Mouse (Mus musculus) cerebellum, postnatal 25 days (tissue): ENCODE data around the gene Mblac1.

Experiments used
- DNase-seq, 2 experiments: peaks; one replicate each; pipeline ENCODE4 v3.0.0; 2021; ENCODE audit warnings: mixed read lengths in 2 of 2

Mblac1 gene

GRCm38 (mm10) chr5:138193771-138194727, at the start of gene Mblac1:
Gene Mblac1 (plus strand): TSS chr5:138194314.
- DNase-seq = peak; percentile 90 to 92

- no peak for DNase-seq
These were observed 39.7 kb upstream of the Mblac1 start for GRCm38 (mm10) chr5:138154390-138154789.

- peak; percentile 85 to 91 for DNase-seq
These were observed 38.6 kb upstream of the Mblac1 start, which contains the start of gene Zfp113 for GRCm38 (mm10) chr5:138155443-138155976. Gene Zfp113 (minus strand): TSS chr5:138155744.

GRCm38 (mm10) chr5:138160224-138160762, 33.8 kb upstream of the Mblac1 start:
- DNase-seq = no peak

DNA sequence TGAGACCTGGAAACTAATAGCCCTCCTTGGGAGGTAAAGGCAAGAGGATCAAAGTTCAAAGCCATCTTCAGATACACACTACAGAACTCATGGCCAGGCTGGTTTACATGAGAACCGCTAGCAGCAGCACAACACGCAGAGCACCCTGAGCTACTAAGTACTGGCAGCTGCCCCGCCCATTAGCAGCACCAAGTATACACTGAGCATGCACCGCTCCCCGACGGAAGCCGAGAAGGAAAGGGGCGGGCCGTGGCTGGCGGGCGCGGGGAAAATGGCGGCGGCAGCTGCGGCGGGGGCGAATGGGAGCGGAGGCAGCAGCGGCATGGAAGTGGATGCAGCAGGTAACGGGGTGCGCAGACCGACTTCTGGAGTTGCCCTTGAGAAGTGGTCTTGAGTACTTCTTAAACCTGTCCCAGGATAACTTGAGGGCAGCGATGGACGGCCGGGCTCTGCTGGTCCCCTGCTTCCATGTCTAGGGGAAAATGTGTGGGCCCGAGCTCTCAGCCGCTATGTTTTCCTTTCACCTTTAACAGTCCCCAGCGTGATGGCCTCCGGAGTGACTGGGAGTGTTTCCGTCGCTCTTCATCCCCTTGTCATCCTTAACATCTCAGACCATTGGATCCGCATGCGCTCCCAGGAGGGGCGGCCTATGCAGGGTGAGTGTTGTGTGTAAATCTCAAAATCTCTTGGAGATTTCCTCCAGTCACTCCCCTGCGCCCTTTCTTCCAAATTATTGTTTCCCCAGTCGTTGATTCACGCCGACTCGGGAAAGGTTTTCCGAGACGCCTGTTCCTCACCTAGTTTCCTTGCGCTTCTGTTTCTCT, 33.1 kb upstream of the Mblac1 start, which contains the start of gene Cops6:
TSS of gene Cops6 (plus strand) at position 230 of the 824 bp plus-strand sequence.
- DNase-seq = peak; percentile 97 to 98

DNA sequence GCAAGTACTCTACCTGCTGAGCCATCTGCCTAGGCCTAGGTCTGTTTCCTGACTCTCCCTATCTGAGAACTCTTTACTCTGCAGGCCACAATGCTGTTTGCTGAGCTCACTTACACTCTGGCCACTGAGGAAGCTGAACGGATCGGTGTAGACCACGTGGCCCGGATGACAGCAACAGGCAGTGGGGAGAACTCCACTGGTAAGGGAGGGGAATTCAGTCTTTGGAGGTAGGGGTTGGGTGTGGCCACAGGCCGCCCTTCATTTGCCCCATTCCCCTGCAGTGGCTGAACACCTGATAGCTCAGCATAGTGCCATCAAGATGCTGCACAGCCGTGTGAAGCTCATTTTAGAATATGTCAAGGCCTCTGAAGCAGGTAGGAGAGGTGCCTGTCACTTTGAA, 31.1 kb upstream of the Mblac1 start:
- no peak for DNase-seq

DNA sequence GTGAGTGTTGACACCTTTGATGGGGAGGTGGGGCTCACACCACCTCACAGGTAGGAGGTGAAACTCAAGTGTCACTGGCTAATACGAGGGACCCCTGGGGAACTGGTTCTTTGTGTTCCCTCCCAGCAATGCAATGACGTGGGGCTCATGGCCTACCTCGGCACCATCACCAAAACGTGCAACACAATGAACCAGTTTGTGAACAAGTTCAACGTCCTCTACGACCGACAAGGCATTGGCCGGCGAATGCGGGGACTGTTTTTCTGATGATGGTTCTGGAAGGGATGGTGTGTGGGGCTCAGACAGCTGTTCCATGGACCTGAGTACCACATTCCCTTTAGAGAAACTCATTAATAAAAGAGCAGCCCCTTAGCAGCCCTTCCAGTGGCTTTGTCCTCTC, 30.5 kb upstream of the Mblac1 start:
- no peak for DNase-seq

DNA sequence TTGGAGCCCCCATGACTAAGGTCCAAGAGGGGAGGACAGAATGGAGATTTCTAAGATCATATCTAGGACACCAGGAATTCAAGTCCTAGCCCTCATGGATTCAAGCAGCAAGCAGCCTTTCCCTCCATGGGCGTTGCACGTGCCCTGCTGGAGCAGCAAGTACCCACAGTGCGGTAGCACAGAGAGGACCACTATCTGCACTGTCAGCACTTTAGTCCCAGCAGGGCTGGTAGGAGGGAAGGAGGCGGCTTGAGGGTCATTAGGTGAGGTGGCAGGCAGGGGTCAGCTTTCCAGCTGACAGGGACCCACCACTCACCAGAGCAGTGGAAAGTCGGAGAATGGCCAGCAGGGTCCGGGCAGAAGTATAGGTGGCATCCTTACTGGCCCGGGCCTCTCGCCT, 28.5 kb upstream of the Mblac1 start:
- no peak for DNase-seq

GRCm38 (mm10) chr5:138170936-138171561, 23.1 kb upstream of the Mblac1 start:
- peak; percentile 98 to 99 for DNase-seq

- peak; percentile 99 for DNase-seq
These were observed 22.2 kb upstream of the Mblac1 start, which contains the start of the genes Ap4m1 and Mcm7 for GRCm38 (mm10) chr5:138171695-138172491. Gene Ap4m1 (plus strand): TSS chr5:138172002. Gene Mcm7 (minus strand): TSS chr5:138172422.

- DNase-seq = no peak
These were observed 20.9 kb upstream of the Mblac1 start for GRCm38 (mm10) chr5:138173217-138173616.

GRCm38 (mm10) chr5:138186950-138187638, 7.0 kb upstream of the Mblac1 start, which contains the start of the genes Taf6 and Cnpy4:
Gene Taf6 (minus strand): TSS chr5:138187451.
Gene Cnpy4 (plus strand): TSS chr5:138187485.
- DNase-seq = peak; percentile 86 to 90

GRCm38 (mm10) chr5:138187661-138188306, 6.3 kb upstream of the Mblac1 start:
- peak; percentile 68 to 80 for DNase-seq

DNA sequence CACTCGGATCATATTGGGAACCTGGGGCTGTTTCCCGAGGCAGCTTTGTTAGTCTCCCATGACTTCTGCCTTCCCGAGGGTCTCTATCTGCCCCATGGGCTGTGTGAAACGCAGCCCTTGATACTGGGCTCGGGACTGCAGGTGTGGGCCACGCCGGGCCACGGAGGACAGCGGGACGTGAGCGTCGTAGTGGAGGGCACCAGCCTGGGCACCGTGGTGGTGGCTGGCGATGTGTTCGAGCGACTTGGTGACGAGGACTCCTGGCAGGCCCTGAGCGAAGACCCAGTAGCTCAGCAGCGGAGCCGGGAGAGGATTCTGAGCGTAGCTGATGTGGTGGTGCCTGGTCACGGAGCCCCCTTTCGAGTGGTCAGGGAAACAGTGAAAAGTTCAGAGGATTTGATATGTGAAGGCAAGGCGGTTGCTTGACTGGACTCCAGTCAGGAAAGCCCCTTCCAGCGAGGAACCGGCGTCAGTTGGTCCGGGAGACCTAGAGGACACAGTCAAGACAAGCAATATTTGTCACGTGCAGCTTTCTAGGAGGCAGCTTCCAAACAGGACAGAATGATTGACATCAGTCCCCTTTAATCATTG, 736 bp downstream of the Mblac1 start:
- peak in 1 of 2 experiments; percentile 66 for DNase-seq

- no peak for DNase-seq
These were observed 1.3 kb downstream of the Mblac1 start for GRCm38 (mm10) chr5:138195463-138195862.

DNA sequence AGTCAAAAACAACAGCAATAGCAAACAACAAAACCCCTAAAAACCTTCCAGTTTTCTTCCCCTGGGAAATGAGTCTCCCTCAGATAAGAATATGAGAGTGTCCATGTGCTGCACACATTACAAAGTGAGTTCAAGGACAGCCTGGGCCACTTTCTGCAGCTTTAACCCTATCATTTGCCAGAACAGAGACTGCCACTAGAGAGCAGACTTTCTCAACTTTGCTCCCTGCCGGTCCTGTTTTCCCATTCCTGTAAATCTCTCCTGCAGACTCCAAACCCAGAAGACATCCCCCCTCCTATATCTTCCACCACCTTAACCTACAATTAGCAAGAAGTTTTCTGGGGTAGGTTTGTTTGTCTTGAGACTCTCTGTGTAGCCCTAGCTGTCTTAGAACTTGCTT, 5.5 kb downstream of the Mblac1 start:
- peak in 1 of 2 experiments; percentile 38 for DNase-seq

- DNase-seq = peak in 1 of 2 experiments; percentile 44
These were observed 8.0 kb downstream of the Mblac1 start for GRCm38 (mm10) chr5:138202086-138202485.

- DNase-seq = no peak
These were observed 13.1 kb downstream of the Mblac1 start for GRCm38 (mm10) chr5:138207253-138207652.

DNA sequence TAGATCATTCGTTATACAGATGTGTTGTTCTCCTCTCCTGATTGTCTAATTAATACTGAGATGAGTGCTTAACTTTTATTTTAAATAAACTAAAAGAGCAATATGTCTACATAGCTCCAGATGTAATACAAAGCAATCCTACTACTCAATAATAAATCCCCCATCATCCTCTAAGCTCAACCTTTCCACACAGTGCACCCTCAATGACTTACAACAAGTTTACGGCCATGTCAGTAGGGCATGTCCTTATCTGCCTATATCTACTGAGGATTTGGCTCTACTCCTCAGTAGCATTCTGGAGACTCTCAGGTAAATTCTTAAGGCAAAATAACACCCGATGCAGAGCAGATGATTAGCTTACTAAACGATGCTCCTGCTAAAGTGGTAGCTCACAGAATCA, 13.8 kb downstream of the Mblac1 start:
- DNase-seq = no peak
